Mouse (Mus musculus) layer of hippocampus, postnatal 36 days (tissue): ENCODE data around the gene Rtn1. TPM values are rescaled to one million over a fixed set of nuclear protein-coding genes. Genes with fewer than 3 reads are reported as not detected.

ENCODE experiments used
- DNase-seq, 2 experiments: peaks; one replicate each; pipeline ENCODE4 v3.0.0; 2022
- total RNA-seq, 2 experiments: library from RNA; stranded (reverse); gene quantifications; 2 replicates each; pipeline ENCODE4 v1.2.3; 2021

The Rtn1 gene
- total RNA-seq, 2 experiments from 2014 or later, result 1,352 to 1,459 TPM

DNA sequence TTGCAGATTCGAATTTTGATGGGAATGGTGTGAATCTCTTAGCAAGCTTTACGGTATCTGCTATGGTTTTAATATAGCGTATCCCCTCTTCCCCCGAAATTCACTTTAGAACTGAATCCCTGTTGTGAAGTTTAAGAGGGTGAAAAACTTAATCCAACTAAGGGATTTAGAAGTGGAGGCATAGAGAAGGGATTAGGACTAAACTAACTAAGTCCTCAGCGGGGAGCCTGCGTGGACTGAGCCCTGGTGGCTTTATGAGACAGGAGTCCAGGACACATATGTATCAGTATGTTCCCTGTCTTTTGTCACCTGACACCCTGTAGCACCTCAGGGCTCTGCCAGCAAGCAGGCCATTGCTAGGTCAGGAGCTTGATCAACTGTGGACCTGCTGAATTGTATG lies 181.1 kb downstream of the Rtn1 start:
- no peak for DNase-seq

DNA sequence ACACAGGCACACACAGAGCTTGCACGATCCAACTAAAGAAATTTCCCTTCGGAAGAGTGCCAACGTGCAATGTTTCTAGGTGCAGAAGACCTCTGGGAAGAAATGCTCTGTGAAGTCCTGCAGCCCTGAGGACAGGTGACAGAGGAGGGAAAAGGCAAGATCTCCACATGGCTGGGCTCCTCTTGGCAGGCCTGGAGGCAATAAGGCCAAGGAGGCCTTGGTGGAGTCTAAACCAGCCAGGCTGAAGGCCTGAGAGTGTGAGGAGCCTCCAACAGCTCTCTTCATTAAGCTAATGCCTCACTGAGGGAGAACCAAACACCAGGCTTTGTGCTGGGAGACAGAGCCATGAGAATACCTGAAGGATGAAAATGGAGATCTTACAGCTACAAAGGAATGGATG lies 183.5 kb downstream of the Rtn1 start:
- DNase-seq, result no peak

DNA sequence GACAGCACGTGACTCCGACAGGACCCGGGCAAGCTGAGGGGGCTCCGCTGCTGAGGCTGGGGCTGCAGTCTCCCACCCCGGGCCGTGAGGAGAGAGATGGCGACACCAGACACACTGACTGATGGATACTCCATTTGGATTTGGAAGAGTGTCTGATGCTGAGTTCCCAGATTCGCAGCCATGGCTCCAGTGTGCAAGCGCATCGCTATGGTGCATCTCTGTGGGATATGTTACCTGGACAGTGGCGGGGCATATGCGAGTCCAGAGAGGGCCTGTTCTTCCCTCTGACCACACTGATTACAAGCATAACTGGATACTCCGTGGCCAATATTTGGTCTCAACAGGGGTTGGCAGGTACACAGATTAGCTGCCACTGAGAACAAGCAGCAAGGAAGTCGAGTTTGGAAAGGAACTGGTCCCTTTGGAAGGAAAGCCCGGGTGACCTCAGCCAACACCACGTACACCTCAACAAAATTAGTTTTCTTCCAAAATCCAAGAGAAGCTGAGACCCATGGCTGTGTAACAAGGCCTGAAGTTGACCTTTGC lies 185.2 kb downstream of the Rtn1 start:
- no peak for DNase-seq

DNA sequence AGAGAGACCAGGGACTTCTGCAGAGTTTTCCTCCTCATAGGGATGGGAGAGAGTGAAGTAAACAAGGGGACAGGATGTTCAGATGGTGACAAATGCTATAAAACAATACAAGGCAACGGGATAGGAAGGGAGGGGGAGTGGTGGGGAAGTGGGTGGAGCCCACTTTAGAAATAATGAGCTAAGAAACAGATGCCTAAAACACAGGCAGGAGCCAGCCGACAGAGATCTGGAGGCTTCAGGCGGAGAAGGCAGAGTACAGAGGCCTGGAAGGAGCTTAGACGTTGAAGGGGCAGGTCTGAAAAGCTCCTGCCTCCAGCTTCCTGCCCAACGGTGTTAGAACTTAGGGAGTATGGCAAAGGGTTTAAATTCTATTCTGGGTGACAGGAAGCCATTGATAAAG lies 195.3 kb downstream of the Rtn1 start:
- no peak for DNase-seq

DNA sequence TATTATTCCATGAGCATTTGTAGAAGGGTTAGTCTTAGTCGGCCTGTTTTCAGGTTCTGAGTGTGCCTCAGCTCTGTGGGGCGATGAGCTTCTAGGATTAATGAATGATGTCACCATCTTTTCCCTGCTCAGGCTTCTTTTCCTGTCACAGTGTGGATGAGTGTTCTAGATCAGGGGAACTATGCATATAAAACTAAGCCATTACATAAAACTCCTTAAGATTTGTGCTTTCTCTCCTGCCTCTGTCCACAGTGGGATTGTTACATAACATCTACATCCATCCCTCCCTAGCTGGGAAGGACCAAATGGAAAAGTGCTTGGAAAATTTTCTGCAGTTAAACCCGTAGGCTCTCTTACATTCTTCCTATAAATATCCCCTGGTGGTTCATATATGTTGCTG lies 208.0 kb downstream of the Rtn1 start:
- DNase-seq, result no peak

DNA sequence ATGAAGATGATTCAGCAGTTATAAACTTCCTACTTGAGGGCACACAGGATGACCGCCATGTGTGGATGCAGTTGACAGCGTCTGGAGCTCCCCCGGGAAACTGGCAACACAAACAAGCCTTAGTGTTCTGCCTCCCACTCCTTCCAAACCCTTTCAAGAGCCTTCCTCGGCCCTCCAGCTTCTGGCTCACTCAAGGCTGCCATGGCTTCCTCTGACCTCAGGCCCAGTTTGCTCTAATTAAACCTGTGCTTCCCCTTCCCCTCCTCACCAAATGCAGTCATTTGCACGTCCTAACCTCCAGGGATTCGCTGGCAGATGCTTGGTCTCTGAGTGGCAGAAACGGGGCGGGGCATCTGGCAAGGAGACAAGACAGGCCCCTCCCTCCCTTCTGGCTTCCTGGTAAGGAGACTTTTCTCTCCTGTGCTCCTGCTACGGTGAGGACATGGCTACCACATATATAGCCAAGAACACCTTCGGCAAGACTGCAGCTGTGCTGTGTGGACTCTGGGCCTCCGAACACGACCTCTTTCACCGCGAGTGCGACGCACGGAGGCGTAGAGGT lies 210.8 kb downstream of the Rtn1 start:
- DNase-seq, result no peak

DNA sequence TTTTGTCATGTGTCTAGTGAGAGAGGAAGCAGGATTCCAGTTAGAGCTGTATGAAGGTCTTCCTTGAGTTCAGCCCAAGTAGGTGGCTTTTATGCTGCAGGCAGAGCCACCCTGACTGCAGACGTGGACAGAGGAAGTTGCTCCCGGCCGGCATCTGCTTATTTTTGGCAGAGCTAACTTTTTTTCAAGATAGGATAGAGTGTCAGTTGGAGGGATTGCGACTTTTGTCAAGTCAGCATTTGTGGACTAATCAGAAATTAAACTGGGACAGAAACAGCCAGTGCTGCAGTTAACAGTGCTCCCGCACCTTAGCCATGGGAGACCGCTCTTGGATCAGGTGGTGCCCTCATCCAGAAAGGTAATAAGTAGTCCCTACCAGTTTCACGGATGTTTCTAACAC lies 211.4 kb downstream of the Rtn1 start:
- no peak for DNase-seq

DNA sequence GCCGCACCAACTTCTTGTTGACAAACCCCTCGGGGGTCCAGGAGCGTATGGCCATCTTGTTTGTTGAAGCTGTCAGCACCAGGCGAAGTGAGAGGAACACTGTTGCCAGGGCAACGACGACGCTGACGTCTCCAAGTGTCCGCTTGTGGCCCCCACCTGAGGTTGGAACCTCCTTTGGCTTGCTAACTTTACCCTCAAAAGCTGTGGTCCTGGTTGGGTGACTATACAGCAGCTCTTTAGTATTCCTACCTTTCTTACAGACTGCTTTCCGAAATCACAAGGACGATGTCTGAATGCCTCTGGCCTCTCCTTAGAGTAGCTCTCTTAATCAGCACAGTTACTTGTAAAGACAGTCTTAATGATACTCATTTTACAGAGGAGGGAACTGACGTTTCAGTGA lies 223.9 kb downstream of the Rtn1 start, which contains the start of gene Ccdc175:
Gene Ccdc175, minus strand, starts transcription at position 101 of the 400 bp plus-strand sequence.
- DNase-seq, result no peak

DNA sequence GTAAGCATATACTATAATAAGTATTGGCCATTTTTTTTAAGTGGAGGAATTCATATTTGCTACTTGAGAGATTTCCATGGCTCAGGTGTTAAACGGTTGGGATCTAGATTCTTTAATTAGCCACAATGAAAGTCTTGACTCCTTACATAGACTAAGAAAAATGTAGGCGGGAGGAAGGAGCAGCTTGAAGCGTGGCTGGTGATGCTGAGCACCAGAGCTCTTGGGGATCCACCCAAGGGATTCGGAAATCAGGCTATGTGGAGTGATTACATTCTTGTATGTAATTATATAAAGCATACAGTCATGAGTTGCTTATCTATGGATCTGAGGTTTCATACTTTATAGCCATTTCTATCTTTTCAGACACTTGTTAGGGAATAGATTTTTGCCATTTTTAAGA lies 229.3 kb downstream of the Rtn1 start:
- DNase-seq, result no peak

DNA sequence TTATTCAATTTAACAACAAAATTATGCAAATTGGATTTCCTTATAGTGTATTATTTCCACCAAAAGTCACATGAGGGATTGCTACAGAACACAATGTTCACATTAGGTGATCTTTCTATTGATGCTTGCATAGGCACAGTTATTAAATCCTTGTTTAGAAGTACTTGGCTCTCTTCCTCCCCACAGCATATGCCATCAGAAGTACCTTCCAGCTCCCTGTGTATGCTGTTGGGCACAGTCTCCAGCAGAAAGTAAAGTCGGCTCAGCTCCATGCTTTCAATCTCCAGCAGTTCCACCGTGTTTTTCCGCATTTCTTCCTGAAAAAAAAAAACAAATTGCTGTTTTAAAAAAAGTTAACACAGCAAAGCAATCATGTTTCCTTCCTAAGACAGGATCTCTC lies 230.5 kb downstream of the Rtn1 start:
- DNase-seq, result no peak

Other genes starting within 250 kb of the Rtn1 start
- gene Ccdc175, start 224.0 kb downstream of the Rtn1 start, total RNA-seq, result not detected
- gene Lrrc9, start 32.8 kb upstream of the Rtn1 start, total RNA-seq, result 1 to 10 TPM; 1.3 TPM
- 10 to 100 TPM; 30.7 to 33.0 TPM for gene Pcnx4, start 127.3 kb upstream of the Rtn1 start, total RNA-seq
- gene Gm4756, start 240.6 kb upstream of the Rtn1 start, total RNA-seq, result not detected